Mouse (Mus musculus) thymus, postnatal 10 days (tissue): ENCODE data around the gene Bin2.
A peak's percentile ranks its signal among the peaks of the same experiment; 100 is the strongest.

Experiments used
- DNase-seq, 2 experiments: peaks; one replicate each; pipeline ENCODE4 v3.0.0; 2021; ENCODE audit warnings: low spot score in 2 of 2

Bin2 gene

GRCm38 (mm10) chr15:100669337-100669736, at the start of gene Bin2:
Gene Bin2 (minus strand): TSS chr15:100669553.
- peak; percentile 86 to 87 for DNase-seq

- DNase-seq = no peak
Measured at GRCm38 (mm10) chr15:100718572-100718971, 49.2 kb upstream of the Bin2 start.

- no peak for DNase-seq
Measured at GRCm38 (mm10) chr15:100717933-100718332, 48.6 kb upstream of the Bin2 start.

- DNase-seq = no peak
Measured at GRCm38 (mm10) chr15:100715399-100715993, 46.1 kb upstream of the Bin2 start.

GRCm38 (mm10) chr15:100714470-100714869, 45.1 kb upstream of the Bin2 start:
- DNase-seq = no peak

- no peak for DNase-seq
Measured at GRCm38 (mm10) chr15:100710838-100711237, 41.5 kb upstream of the Bin2 start.

GRCm38 (mm10) chr15:100708433-100709078, 39.2 kb upstream of the Bin2 start:
- no peak for DNase-seq

GRCm38 (mm10) chr15:100706226-100706625, 36.9 kb upstream of the Bin2 start:
- peak; percentile 79 to 86 for DNase-seq

- DNase-seq = no peak
Measured at GRCm38 (mm10) chr15:100705376-100705775, 36.0 kb upstream of the Bin2 start.

GRCm38 (mm10) chr15:100703913-100704312, 34.6 kb upstream of the Bin2 start:
- peak in 1 of 2 experiments; percentile 51 for DNase-seq

GRCm38 (mm10) chr15:100701856-100702255, 32.5 kb upstream of the Bin2 start:
- no peak for DNase-seq

GRCm38 (mm10) chr15:100701108-100701507, 31.8 kb upstream of the Bin2 start:
- DNase-seq = no peak

- DNase-seq = no peak
Measured at GRCm38 (mm10) chr15:100700424-100700823, 31.1 kb upstream of the Bin2 start.

- no peak for DNase-seq
Measured at GRCm38 (mm10) chr15:100699386-100699785, 30.0 kb upstream of the Bin2 start.

- DNase-seq = no peak
Measured at GRCm38 (mm10) chr15:100698078-100698477, 28.7 kb upstream of the Bin2 start.

- DNase-seq = no peak
Measured at GRCm38 (mm10) chr15:100694406-100694805, 25.1 kb upstream of the Bin2 start.

GRCm38 (mm10) chr15:100691990-100692389, 22.6 kb upstream of the Bin2 start:
- no peak for DNase-seq

GRCm38 (mm10) chr15:100687430-100687971, 18.1 kb upstream of the Bin2 start, which contains the start of gene Cela1:
Gene Cela1 (minus strand): TSS chr15:100687921.
- no peak for DNase-seq

GRCm38 (mm10) chr15:100686989-100687388, 17.6 kb upstream of the Bin2 start:
- DNase-seq = no peak

- no peak for DNase-seq
Measured at GRCm38 (mm10) chr15:100686434-100686833, 17.1 kb upstream of the Bin2 start.

GRCm38 (mm10) chr15:100685849-100686248, 16.5 kb upstream of the Bin2 start:
- no peak for DNase-seq

GRCm38 (mm10) chr15:100685255-100685654, 15.9 kb upstream of the Bin2 start:
- no peak for DNase-seq

GRCm38 (mm10) chr15:100684450-100684849, 15.1 kb upstream of the Bin2 start:
- DNase-seq = no peak
